Mouse (Mus musculus): ENCODE measurements around the gene Paxx.

- TF ChIP-seq CTCF (IDR thresholded peaks at IDR 0.05; ENCODE audit: low read depth) (no peak), EP300 (IDR thresholded peaks at IDR 0.05; ENCODE audit: low read depth) (no peak)
Measured at GRCm38 (mm10) chr2:25500576-25501405, 39.9 kb upstream of the Paxx start, which contains the start of gene Fbxw5.

Measured in liver, embryonic 14.5 days (tissue).